Mouse (Mus musculus): Measurements from ENCODE around the gene Tmem212. TPM values are rescaled to one million over a fixed set of nuclear protein-coding genes. Genes with fewer than 3 reads are reported as not detected.

Gene Tmem212
- total RNA-seq, 2 experiments from 2014 or later: not detected

- no peak for DNase-seq (ENCODE audit: low spot score)
Measured at GRCm38 (mm10) chr3:27843266-27843665, 52.9 kb downstream of the Tmem212 start.

DNA sequence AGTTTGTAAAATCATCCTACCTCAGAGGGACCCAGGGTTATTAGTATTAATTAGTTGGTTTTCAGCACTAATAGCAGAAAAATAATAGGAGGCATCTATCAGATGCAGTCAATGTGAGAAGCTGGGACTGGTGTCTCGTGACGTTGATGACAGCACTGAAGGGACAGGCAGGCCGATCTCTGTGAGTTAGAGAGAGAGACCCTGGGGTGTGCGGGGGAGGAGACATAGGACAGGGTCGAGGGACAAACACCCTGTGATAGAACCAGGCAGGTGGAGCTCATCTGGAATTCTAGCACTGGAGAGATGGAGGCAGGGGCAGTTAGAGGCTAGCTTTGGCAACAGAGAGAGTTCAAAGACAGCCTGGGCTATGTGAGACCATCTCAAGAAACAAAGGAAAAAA lies 53.3 kb downstream of the Tmem212 start:
- DNase-seq (ENCODE audit: low spot score): no peak

DNA sequence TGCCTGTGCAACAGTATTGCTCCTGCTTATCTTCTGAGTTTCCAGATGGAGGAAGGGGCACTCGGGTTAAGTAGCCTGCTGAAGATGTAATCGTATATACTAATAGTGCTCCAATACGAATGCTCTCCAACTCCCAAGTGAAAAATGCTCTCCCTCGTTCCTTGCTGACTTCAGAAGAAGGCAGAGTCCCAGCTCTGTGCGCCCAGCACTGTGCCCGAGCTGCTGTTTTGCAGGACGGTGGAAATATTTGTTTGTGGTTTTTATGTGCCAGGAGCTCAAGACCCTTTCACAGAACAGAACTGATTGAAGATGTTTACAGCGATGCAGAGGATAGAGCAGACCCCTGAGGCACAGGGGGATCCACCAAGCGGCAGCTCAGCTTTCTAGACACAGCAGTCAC lies 55.9 kb downstream of the Tmem212 start:
- no peak for DNase-seq (ENCODE audit: low spot score)

DNA sequence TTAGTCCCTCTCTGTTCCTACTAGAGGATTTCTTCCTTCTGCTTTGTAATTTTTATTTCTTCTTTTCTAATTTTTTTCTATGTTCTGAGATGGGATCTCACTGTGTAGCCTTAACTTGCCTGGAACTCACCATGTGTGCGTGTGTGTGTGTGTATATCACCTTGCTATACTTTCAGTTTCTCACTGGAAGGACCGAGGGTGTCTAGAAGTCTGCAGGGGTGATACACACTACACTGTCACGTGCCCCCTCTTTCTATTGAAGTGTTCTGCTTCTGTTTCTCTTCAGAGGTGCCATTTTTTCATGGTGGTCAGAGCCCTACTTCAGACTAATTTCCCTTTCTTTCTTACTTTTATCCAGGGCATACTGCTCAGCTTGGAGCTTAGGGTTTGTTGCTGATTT lies 56.4 kb downstream of the Tmem212 start:
- no peak for DNase-seq (ENCODE audit: low spot score)

- no peak for DNase-seq (ENCODE audit: low spot score)
Measured at GRCm38 (mm10) chr3:27839231-27839630, 56.9 kb downstream of the Tmem212 start.

DNA sequence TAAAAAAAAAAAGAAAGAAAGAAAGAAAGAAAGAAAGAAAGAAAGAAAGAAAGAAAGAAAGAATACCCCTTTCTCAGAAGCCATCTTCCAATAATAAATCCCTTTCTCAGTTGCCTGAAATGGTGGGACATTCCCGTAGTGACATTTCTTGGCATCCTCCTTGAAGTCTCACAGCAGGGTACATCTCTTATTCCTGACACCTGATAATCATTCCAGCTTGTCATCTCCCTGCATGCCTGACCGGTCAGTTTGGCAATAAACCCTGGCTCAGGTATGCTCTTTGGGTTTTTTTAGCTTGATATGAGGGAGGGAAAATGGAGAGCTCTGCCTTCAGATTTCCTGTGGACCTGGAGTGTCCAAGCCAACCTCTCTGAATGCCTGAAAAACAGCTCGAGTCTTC lies 59.9 kb downstream of the Tmem212 start:
- DNase-seq (ENCODE audit: low spot score): no peak

DNA sequence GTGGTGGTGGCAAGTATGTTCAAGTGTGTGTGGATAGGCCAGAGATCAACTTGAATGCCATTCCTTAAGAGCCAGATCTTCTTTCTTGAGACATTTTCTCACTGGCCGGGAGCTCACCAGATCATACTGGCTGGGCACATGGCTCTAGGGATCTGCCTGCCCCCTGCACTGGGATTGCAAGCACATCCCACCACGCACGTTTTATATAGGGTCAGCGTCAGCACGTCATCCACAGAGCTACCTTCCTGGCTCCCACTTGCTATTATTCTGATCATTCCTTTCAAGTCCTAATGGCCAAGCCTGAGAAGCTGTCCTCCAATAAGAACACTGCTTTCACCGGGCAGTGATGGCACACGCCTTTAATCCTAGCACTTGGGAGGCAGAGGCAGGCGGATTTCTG lies 60.4 kb downstream of the Tmem212 start:
- DNase-seq (ENCODE audit: low spot score): no peak

- no peak for DNase-seq (ENCODE audit: low spot score)
Measured at GRCm38 (mm10) chr3:27828755-27829154, 67.4 kb downstream of the Tmem212 start.

GRCm38 (mm10) chr3:27827236-27827635 lies 68.9 kb downstream of the Tmem212 start:
- DNase-seq (ENCODE audit: low spot score): no peak

- DNase-seq (ENCODE audit: low spot score): no peak
Measured at GRCm38 (mm10) chr3:27825985-27826384, 70.2 kb downstream of the Tmem212 start.

Other genes starting within 250 kb of the Tmem212 start
- gene Fndc3b, start 185.1 kb downstream of the Tmem212 start, total RNA-seq (2021): 10 to 100 TPM; 13.9 to 18.5 TPM
- gene Pld1, start 42.3 kb upstream of the Tmem212 start, total RNA-seq (2021): 1 to 10 TPM; 4.4 to 5.4 TPM

Measured in gastrocnemius, adult 18-20 months (tissue).